Mouse (Mus musculus): ENCODE measurements around the gene Ern2. TPM values are rescaled to one million over a fixed set of nuclear protein-coding genes. Genes with fewer than 3 reads are reported as not detected.

Ern2 gene
- total and polyA plus RNA-seq, 2 experiments from 2014 or later, result 2.6 to 3.6 TPM

DNA sequence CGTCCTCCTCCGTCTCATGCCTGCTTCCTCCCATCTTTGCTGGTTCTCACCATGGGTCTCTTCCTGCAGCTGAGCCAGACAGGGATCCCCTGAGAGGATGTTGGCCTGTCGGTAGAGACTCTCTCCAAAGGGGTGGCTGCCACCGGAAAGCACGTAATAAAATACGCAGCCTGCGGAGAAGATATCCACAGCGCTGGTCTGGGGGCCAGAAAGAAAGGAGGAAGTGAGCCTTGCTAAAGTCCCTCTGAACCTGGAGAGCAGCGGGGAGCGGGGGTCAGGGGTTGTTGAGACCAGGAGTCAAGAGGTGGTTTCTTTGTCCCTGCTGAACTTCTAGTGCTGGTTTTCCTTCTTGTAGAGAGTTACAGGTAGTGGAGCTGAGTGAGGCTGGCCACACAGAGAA, 14.4 kb downstream of the Ern2 start:
- Histone ChIP-seq H3K4me1 (ENCODE audit: insufficient read depth, low read length) (no peaks in the 10 kb centered on the region), H3K9me3 (ENCODE audit: low read length) (no peaks in the 10 kb centered on the region), H3K36me3 (ENCODE audit: insufficient read depth, low read length) (no peaks in the 10 kb centered on the region), H3K4me3 (ENCODE audit: low read depth, low read length) (no peak overlapping the region), H3K4me2 (ENCODE audit: low read depth, low read length, poor library complexity, severe bottlenecking) (no peak overlapping the region), H3K27me3 (ENCODE audit: insufficient read depth, low read length) (no peaks in the 10 kb centered on the region), H3K27ac (ENCODE audit: low read depth, low read length) (no peak overlapping the region), H3K9ac (replicated peaks; ENCODE audit: low read length, poor library complexity, severe bottlenecking) (no peak overlapping the region)
- ATAC-seq (ENCODE audit: low FRiP score) (no peak), DNase-seq (ENCODE audit: low spot score) (no peak)
- 77% methylated on average over 10 of the region's 10 CpGs for WGBS
- no peak for TF ChIP-seq CTCF (IDR thresholded peaks at IDR 0.05)

DNA sequence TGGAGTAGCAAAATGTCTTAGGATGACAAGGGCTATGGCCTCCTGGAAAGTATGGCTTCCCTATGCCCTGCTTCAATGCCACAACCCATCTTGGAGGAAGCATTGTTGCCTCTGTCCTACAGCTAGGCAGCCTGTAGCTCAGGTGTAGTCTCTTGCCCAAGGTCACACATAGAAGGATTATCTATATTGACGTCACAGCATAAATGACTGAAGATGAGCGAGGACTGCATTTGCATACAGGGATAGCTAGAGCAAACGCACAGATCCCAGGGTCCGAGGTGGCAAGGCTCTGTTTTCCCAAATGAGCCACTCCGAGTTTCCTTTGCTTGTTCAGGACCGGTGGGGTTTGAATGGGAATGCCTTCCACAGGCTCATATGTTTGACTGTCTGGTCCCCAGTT, 15.3 kb downstream of the Ern2 start:
- Histone ChIP-seq H3K9ac (replicated peaks; ENCODE audit: low read length, poor library complexity, severe bottlenecking) (no peak overlapping the region), H3K27ac (ENCODE audit: low read depth, low read length) (no peak overlapping the region), H3K4me3 (ENCODE audit: low read depth, low read length) (no peak overlapping the region), H3K27me3 (ENCODE audit: insufficient read depth, low read length) (no peaks in the 10 kb centered on the region), H3K4me1 (ENCODE audit: insufficient read depth, low read length) (no peaks in the 10 kb centered on the region), H3K9me3 (ENCODE audit: low read length) (no peaks in the 10 kb centered on the region), H3K36me3 (ENCODE audit: insufficient read depth, low read length) (0 out of 2 replicates have a peak, but pooled peaks cover 3% of the 10 kb centered on the region), H3K4me2 (ENCODE audit: low read depth, low read length, poor library complexity, severe bottlenecking) (no peak overlapping the region)
- no peak for TF ChIP-seq CTCF (IDR thresholded peaks at IDR 0.05)
- ATAC-seq (ENCODE audit: low FRiP score), result no peak
- 78% methylated on average over 6 of the region's 6 CpGs for WGBS
- DNase-seq (ENCODE audit: low spot score), result no peak

DNA sequence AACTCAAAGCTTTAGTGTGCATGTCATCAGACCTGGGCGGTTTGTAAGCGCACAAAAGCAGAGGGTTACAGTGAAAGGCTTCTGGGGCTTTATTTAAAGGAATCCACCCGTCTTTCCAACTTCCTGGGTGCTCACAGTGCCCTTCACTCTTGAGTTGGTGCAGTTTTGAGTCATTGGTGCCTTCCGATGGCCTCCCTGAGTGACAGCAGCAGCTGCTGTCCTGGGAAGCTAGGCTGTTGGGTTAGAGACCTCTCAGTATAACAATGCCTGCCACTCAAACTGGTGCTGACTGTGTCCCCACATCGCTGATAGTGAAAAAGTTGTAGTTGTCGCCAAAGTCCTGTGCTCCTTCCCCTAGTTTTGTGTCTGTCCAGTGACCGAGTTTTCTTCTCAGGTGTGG, 18.8 kb downstream of the Ern2 start:
- no peaks in the 10 kb centered on the region for H3K9me3 ChIP-seq (ENCODE audit: low read length)
- H3K4me3 ChIP-seq (ENCODE audit: low read depth, low read length), result no peak overlapping the region
- DNase-seq (ENCODE audit: low spot score) (no peak), ATAC-seq (ENCODE audit: low FRiP score) (no peak)
- no peak overlapping the region for H3K27ac ChIP-seq (ENCODE audit: low read depth, low read length)
- H3K36me3 ChIP-seq (ENCODE audit: insufficient read depth, low read length), result 0 out of 2 replicates have a peak, but pooled peaks cover 3% of the 10 kb centered on the region
- 95% methylated on average over 7 of the region's 7 CpGs for WGBS
- H3K27me3 ChIP-seq (ENCODE audit: insufficient read depth, low read length), result no peaks in the 10 kb centered on the region
- no peak overlapping the region for H3K9ac ChIP-seq (replicated peaks; ENCODE audit: low read length, poor library complexity, severe bottlenecking)
- H3K4me2 ChIP-seq (ENCODE audit: low read depth, low read length, poor library complexity, severe bottlenecking), result no peak overlapping the region
- no peaks in the 10 kb centered on the region for H3K4me1 ChIP-seq (ENCODE audit: insufficient read depth, low read length)
- TF ChIP-seq CTCF (IDR thresholded peaks at IDR 0.05), result no peak

DNA sequence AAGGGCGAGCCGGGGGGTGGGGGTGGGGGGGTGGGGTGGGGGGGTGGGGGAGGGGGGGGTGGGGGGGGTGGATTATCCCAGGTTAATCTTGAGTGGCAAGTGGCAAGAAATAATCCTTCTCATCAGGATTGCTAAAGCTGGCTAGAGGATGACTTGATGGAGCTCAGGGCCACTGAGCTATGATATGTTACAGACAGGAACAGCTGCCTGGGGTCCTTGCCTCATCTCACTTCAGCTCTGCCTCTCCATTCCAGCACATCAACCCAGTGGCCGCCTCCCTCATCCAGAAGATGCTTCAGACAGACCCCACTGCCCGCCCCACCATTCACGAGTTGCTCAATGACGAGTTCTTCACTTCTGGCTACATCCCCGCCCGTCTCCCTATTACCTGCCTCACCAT, 22.2 kb downstream of the Ern2 start:
- Histone ChIP-seq H3K4me3 (ENCODE audit: low read depth, low read length) (no peak overlapping the region), H3K9ac (replicated peaks; ENCODE audit: low read length, poor library complexity, severe bottlenecking) (no peak overlapping the region), H3K27me3 (ENCODE audit: insufficient read depth, low read length) (no peaks in the 10 kb centered on the region), H3K4me2 (ENCODE audit: low read depth, low read length, poor library complexity, severe bottlenecking) (no peak overlapping the region), H3K27ac (ENCODE audit: low read depth, low read length) (no peak overlapping the region), H3K4me1 (ENCODE audit: insufficient read depth, low read length) (peaks cover 3% of the 10 kb centered on the region; the same call in 1 of the 2 replicates), H3K36me3 (ENCODE audit: insufficient read depth, low read length) (0 out of 2 replicates have a peak, but pooled peaks cover 3% of the 10 kb centered on the region), H3K9me3 (ENCODE audit: low read length) (no peaks in the 10 kb centered on the region)
- no peak for TF ChIP-seq CTCF (IDR thresholded peaks at IDR 0.05)
- ATAC-seq (ENCODE audit: low FRiP score), result no peak
- no peak for DNase-seq (ENCODE audit: low spot score)
- WGBS, result 90% methylated on average over 8 of the region's 8 CpGs

DNA sequence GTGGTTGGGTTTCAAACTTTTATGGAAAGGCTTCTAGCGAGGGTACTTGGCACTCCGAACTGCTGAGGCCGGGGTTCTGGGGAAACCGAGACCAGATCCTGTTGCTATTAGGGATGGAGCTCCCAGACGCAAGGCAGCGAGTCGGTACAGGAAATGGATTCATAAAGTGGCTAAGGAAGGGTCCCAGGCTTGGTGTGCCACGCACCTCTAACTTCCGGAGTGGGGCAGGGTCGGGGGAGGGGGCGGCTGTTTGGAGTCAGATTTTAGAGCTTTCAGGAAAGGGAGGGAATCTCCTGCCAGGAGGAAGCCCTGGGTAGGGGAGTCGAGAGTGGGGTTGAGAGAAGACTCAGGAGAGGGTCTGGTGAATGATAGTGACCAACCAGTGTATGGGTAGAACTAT, 26.0 kb downstream of the Ern2 start:
- H3K9ac ChIP-seq (replicated peaks; ENCODE audit: low read length, poor library complexity, severe bottlenecking), result no peak overlapping the region
- no peak for DNase-seq (ENCODE audit: low spot score)
- no peak overlapping the region for H3K27ac ChIP-seq (ENCODE audit: low read depth, low read length)
- WGBS, result under 1% methylated on average over 12 of the region's 12 CpGs
- no peaks in the 10 kb centered on the region for H3K27me3 ChIP-seq (ENCODE audit: insufficient read depth, low read length)
- H3K36me3 ChIP-seq (ENCODE audit: insufficient read depth, low read length), result no peaks in the 10 kb centered on the region; the same call in 1 of the 2 replicates
- H3K4me3 ChIP-seq (ENCODE audit: low read depth, low read length), result peak overlapping the region; percentile 47
- H3K4me2 ChIP-seq (ENCODE audit: low read depth, low read length, poor library complexity, severe bottlenecking), result peak overlapping the region; percentile 99
- peaks cover 3% of the 10 kb centered on the region; the same call in 1 of the 2 replicates for H3K4me1 ChIP-seq (ENCODE audit: insufficient read depth, low read length)
- no peaks in the 10 kb centered on the region for H3K9me3 ChIP-seq (ENCODE audit: low read length)
- no peak for TF ChIP-seq CTCF (IDR thresholded peaks at IDR 0.05)
- no peak for ATAC-seq (ENCODE audit: low FRiP score)

- WGBS, result under 1% methylated on average over 63 of the region's 63 CpGs
- peaks cover 3% of the 10 kb centered on the region; the same call in 1 of the 2 replicates for H3K4me1 ChIP-seq (ENCODE audit: insufficient read depth, low read length)
- no peaks in the 10 kb centered on the region; the same call in 1 of the 2 replicates for H3K36me3 ChIP-seq (ENCODE audit: insufficient read depth, low read length)
- ATAC-seq (ENCODE audit: low FRiP score), result peak; percentile 90
- H3K9ac ChIP-seq (replicated peaks; ENCODE audit: low read length, poor library complexity, severe bottlenecking), result peak within 1 kb of the TSS; percentile 57
- no peak within 1 kb of the TSS for H3K27ac ChIP-seq (ENCODE audit: low read depth, low read length)
- peak; percentile 91 for DNase-seq (ENCODE audit: low spot score)
- no peaks in the 10 kb centered on the region for H3K27me3 ChIP-seq (ENCODE audit: insufficient read depth, low read length)
- H3K4me3 ChIP-seq (ENCODE audit: low read depth, low read length), result peak within 1 kb of the TSS; percentile 47
- no peaks in the 10 kb centered on the region for H3K9me3 ChIP-seq (ENCODE audit: low read length)
- no peak for TF ChIP-seq CTCF (IDR thresholded peaks at IDR 0.05)
- peak within 1 kb of the TSS; percentile 99 for H3K4me2 ChIP-seq (ENCODE audit: low read depth, low read length, poor library complexity, severe bottlenecking)
These were observed 26.8 kb downstream of the Ern2 start, which contains the start of gene Plk1 for GRCm38 (mm10) chr7:122158915-122159902. Gene Plk1 (plus strand): TSS chr7:122159439.

Data from midbrain, postnatal 0 days (tissue).